Mouse (Mus musculus): ENCODE measurements around the gene Wnt3. TPM values are rescaled to one million over a fixed set of nuclear protein-coding genes. Genes with fewer than 3 reads are reported as not detected.

Wnt3 gene
- not detected in 2 replicates for polyA plus RNA-seq (2012; ENCODE audit: insufficient read depth, insufficient read length, missing spikeins)

GRCm38 (mm10) chr11:103773387-103774227 is at the start of gene Wnt3:
TSS of gene Wnt3 (plus strand) at chr11:103774150.
- no peak within 1 kb of the TSS for H3K27ac ChIP-seq (replicated peaks; ENCODE audit: low read depth, low read length)
- no peak within 1 kb of the TSS for H3K4me3 ChIP-seq (ENCODE audit: insufficient read depth, low read depth, low read length)
- H3K4me1 ChIP-seq (ENCODE audit: control insufficient read depth, insufficient read depth, insufficient read length, low read length), result no peaks in the 10 kb centered on the region

- no peak overlapping the region for H3K27ac ChIP-seq (replicated peaks; ENCODE audit: low read depth, low read length)
- no peak overlapping the region for H3K4me3 ChIP-seq (ENCODE audit: insufficient read depth, low read depth, low read length)
- peaks cover 5% of the 10 kb centered on the region for H3K4me1 ChIP-seq (ENCODE audit: control insufficient read depth, insufficient read depth, insufficient read length, low read length)
Observed at GRCm38 (mm10) chr11:103724331-103724771, 49.6 kb upstream of the Wnt3 start.

- no peak overlapping the region for H3K4me3 ChIP-seq (ENCODE audit: insufficient read depth, low read depth, low read length)
- H3K4me1 ChIP-seq (ENCODE audit: control insufficient read depth, insufficient read depth, insufficient read length, low read length), result peaks cover 5% of the 10 kb centered on the region
- H3K27ac ChIP-seq (replicated peaks; ENCODE audit: low read depth, low read length), result no peak overlapping the region
Observed at GRCm38 (mm10) chr11:103729282-103729985, 44.5 kb upstream of the Wnt3 start.

- H3K4me1 ChIP-seq (ENCODE audit: control insufficient read depth, insufficient read depth, insufficient read length, low read length), result peaks cover 5% of the 10 kb centered on the region
- H3K4me3 ChIP-seq (ENCODE audit: insufficient read depth, low read depth, low read length), result no peak overlapping the region
- no peak overlapping the region for H3K27ac ChIP-seq (replicated peaks; ENCODE audit: low read depth, low read length)
Observed at GRCm38 (mm10) chr11:103731594-103731993, 42.4 kb upstream of the Wnt3 start.

- Histone ChIP-seq H3K4me3 (ENCODE audit: insufficient read depth, low read depth, low read length) (no peak overlapping the region), H3K27ac (replicated peaks; ENCODE audit: low read depth, low read length) (no peak overlapping the region), H3K4me1 (ENCODE audit: control insufficient read depth, insufficient read depth, insufficient read length, low read length) (peaks cover 3% of the 10 kb centered on the region)
Observed at GRCm38 (mm10) chr11:103732306-103732705, 41.6 kb upstream of the Wnt3 start.

GRCm38 (mm10) chr11:103733069-103733468 is 40.9 kb upstream of the Wnt3 start:
- Histone ChIP-seq H3K4me1 (ENCODE audit: control insufficient read depth, insufficient read depth, insufficient read length, low read length) (no peaks in the 10 kb centered on the region), H3K27ac (replicated peaks; ENCODE audit: low read depth, low read length) (no peak overlapping the region), H3K4me3 (ENCODE audit: insufficient read depth, low read depth, low read length) (no peak overlapping the region)

- Histone ChIP-seq H3K4me1 (ENCODE audit: control insufficient read depth, insufficient read depth, insufficient read length, low read length) (no peaks in the 10 kb centered on the region), H3K4me3 (ENCODE audit: insufficient read depth, low read depth, low read length) (no peak overlapping the region), H3K27ac (replicated peaks; ENCODE audit: low read depth, low read length) (no peak overlapping the region)
Observed at GRCm38 (mm10) chr11:103733961-103734360, 40.0 kb upstream of the Wnt3 start.

- Histone ChIP-seq H3K4me1 (ENCODE audit: control insufficient read depth, insufficient read depth, insufficient read length, low read length) (no peaks in the 10 kb centered on the region), H3K4me3 (ENCODE audit: insufficient read depth, low read depth, low read length) (no peak overlapping the region), H3K27ac (replicated peaks; ENCODE audit: low read depth, low read length) (no peak overlapping the region)
Observed at GRCm38 (mm10) chr11:103734411-103735045, 39.4 kb upstream of the Wnt3 start.

GRCm38 (mm10) chr11:103735046-103735781 is 38.7 kb upstream of the Wnt3 start:
- no peak overlapping the region for H3K4me3 ChIP-seq (ENCODE audit: insufficient read depth, low read depth, low read length)
- no peaks in the 10 kb centered on the region for H3K4me1 ChIP-seq (ENCODE audit: control insufficient read depth, insufficient read depth, insufficient read length, low read length)
- no peak overlapping the region for H3K27ac ChIP-seq (replicated peaks; ENCODE audit: low read depth, low read length)

GRCm38 (mm10) chr11:103749306-103750089 is 24.5 kb upstream of the Wnt3 start, which contains the start of gene Wnt9b:
TSS of gene Wnt9b (minus strand) at chr11:103749821.
- H3K27ac ChIP-seq (replicated peaks; ENCODE audit: low read depth, low read length), result no peak within 1 kb of the TSS; the same call in 1 of the 2 replicates
- no peaks in the 10 kb centered on the region for H3K4me1 ChIP-seq (ENCODE audit: control insufficient read depth, insufficient read depth, insufficient read length, low read length)
- H3K4me3 ChIP-seq (ENCODE audit: insufficient read depth, low read depth, low read length), result peak within 1 kb of the TSS; percentile 52

- H3K4me3 ChIP-seq (ENCODE audit: insufficient read depth, low read depth, low read length), result no peak overlapping the region
- no peaks in the 10 kb centered on the region for H3K4me1 ChIP-seq (ENCODE audit: control insufficient read depth, insufficient read depth, insufficient read length, low read length)
- H3K27ac ChIP-seq (replicated peaks; ENCODE audit: low read depth, low read length), result no peak overlapping the region; the same call in 1 of the 2 replicates
Observed at GRCm38 (mm10) chr11:103750612-103751011, 23.3 kb upstream of the Wnt3 start.

GRCm38 (mm10) chr11:103758054-103758453 is 15.9 kb upstream of the Wnt3 start:
- H3K4me3 ChIP-seq (ENCODE audit: insufficient read depth, low read depth, low read length), result no peak overlapping the region
- H3K4me1 ChIP-seq (ENCODE audit: control insufficient read depth, insufficient read depth, insufficient read length, low read length), result no peaks in the 10 kb centered on the region
- H3K27ac ChIP-seq (replicated peaks; ENCODE audit: low read depth, low read length), result no peak overlapping the region

GRCm38 (mm10) chr11:103758706-103759105 is 15.2 kb upstream of the Wnt3 start:
- H3K4me3 ChIP-seq (ENCODE audit: insufficient read depth, low read depth, low read length), result no peak overlapping the region
- no peak overlapping the region for H3K27ac ChIP-seq (replicated peaks; ENCODE audit: low read depth, low read length)
- H3K4me1 ChIP-seq (ENCODE audit: control insufficient read depth, insufficient read depth, insufficient read length, low read length), result no peaks in the 10 kb centered on the region

GRCm38 (mm10) chr11:103760101-103760500 is 13.8 kb upstream of the Wnt3 start:
- H3K4me1 ChIP-seq (ENCODE audit: control insufficient read depth, insufficient read depth, insufficient read length, low read length), result no peaks in the 10 kb centered on the region
- H3K4me3 ChIP-seq (ENCODE audit: insufficient read depth, low read depth, low read length), result no peak overlapping the region
- no peak overlapping the region for H3K27ac ChIP-seq (replicated peaks; ENCODE audit: low read depth, low read length)
